Mouse (Mus musculus) megakaryocyte-erythroid progenitor cell, adult 5 weeks (primary cell): ENCODE data around the gene Dnajc1. TPM values are rescaled to one million over a fixed set of nuclear protein-coding genes. Genes with fewer than 3 reads are reported as not detected.

Experiments used
- polyA plus RNA-seq: library from polyadenylated mRNA; stranded (reverse); fragments of >175 nt; gene quantifications from 2 replicates; pipeline ENCODE4 v1.2.3, GENCODE M21; 2012

The Dnajc1 gene
- 30.7 and 40.3 TPM in 2 replicates for polyA plus RNA-seq

GRCm38 (mm10) chr2:18392331-18393021, at the start of gene Dnajc1:
Dnajc1 (minus strand) TSS chr2:18392830.

